In genomic region chr11:114218732-114219506, GRCm38 (mm10) we compare ENCODE assay signal across 17 mouse cellular contexts.
DNase-seq lines count a peak whose midpoint lies in the region; ATAC-seq and TF ChIP-seq lines count a peak whose summit lies in the region.
"Had no signal": no experiment of that assay in that cellular context is flagged by ENCODE, and none has a peak within 500 bp of the region (broad histone marks: within the 10 kb centered on the region; RNA-seq: fewer than 3 reads in every experiment).

No protein-coding gene starts in this region.

- H3K27me3 ChIP-seq in lung, embryonic 14.5 days (ENCODE audit: insufficient read depth, low read length): peaks cover 17% of the 10 kb centered on the region
- no peaks in the 10 kb centered on the region for H3K27me3 ChIP-seq in heart, embryonic 16.5 days (ENCODE audit: control insufficient read depth, insufficient read depth, low read length)
- H3K27me3 ChIP-seq in midbrain, postnatal 0 days (ENCODE audit: insufficient read depth, low read length): no peaks in the 10 kb centered on the region

- H3K9me3 ChIP-seq in lung, embryonic 14.5 days (ENCODE audit: low read depth, low read length): peaks cover 4% of the 10 kb centered on the region; the same call in 1 of the 2 replicates
- H3K9me3 ChIP-seq in heart, embryonic 16.5 days (replicated peaks; ENCODE audit: control insufficient read depth, low read length): 0 out of 2 replicates have a peak, but pooled peaks cover 2% of the 10 kb centered on the region
- H3K9me3 ChIP-seq in midbrain, postnatal 0 days (ENCODE audit: low read length): no peaks in the 10 kb centered on the region
- H3K9me3 ChIP-seq: kidney, embryonic 15.5 days; limb, embryonic 13.5 days had no signal

- H3K36me3 ChIP-seq in lung, embryonic 14.5 days (ENCODE audit: insufficient read depth): no peaks in the 10 kb centered on the region
- H3K36me3 ChIP-seq in heart, embryonic 16.5 days (ENCODE audit: control insufficient read depth, insufficient read depth): no peaks in the 10 kb centered on the region
- no peaks in the 10 kb centered on the region for H3K36me3 ChIP-seq in midbrain, postnatal 0 days (ENCODE audit: insufficient read depth, low read length)
- H3K36me3 ChIP-seq: forebrain, embryonic 10.5 days; kidney, embryonic 15.5 days; limb, embryonic 13.5 days had no signal

- no peak overlapping the region for H3K27ac ChIP-seq in gastrocnemius, adult 2 months
- no peak overlapping the region; the same call in 1 of the 2 replicates for H3K27ac ChIP-seq in lung, embryonic 14.5 days (ENCODE audit: low read depth)
- H3K27ac ChIP-seq in heart, embryonic 16.5 days (ENCODE audit: low read length): peak overlapping the region; percentile 62
- H3K27ac ChIP-seq in midbrain, postnatal 0 days (ENCODE audit: low read depth, low read length): no peak overlapping the region
- H3K27ac ChIP-seq: kidney, embryonic 15.5 days; limb, embryonic 13.5 days had no signal

- no peak for ATAC-seq in lung, embryonic 14.5 days (ENCODE audit: insufficient read depth)
- ATAC-seq in heart, embryonic 16.5 days (replicated peaks; ENCODE audit: extremely low read depth, insufficient read depth, low FRiP score): peak; percentile 64; the same call in 1 of the 2 replicates
- ATAC-seq in midbrain, postnatal 0 days (ENCODE audit: low FRiP score): no peak
- ATAC-seq: inflammation-experienced regulatory T-cells, adult 6 months; liver, postnatal 0 days had no signal

- peak; percentile 27 for DNase-seq in gastrocnemius, adult 2 months
- DNase-seq in gastrocnemius, postnatal 4 days (ENCODE audit: low spot score in 2 of 2): no peak
- peak; percentile 56 for DNase-seq in lung, embryonic 14.5 days
- no peak for DNase-seq in lung, postnatal 25 days (ENCODE audit: low spot score)
- DNase-seq in midbrain, postnatal 0 days (ENCODE audit: low spot score): peak; percentile 36
- DNase-seq in ovary, postnatal 14 days (ENCODE audit: low spot score): no peak
- no peak for DNase-seq in spleen, adult 12 weeks (ENCODE audit: low spot score)
- DNase-seq: adrenal gland, postnatal 25 days; B cell, adult 2 months; liver, postnatal 0 days; right cerebral cortex, adult 18-20 months; thymus, postnatal 4 days had no signal

- WGBS in lung, embryonic 14.5 days: 18% methylated on average over 9 of the region's 9 CpGs
- WGBS in heart, embryonic 16.5 days: 19% methylated on average over 9 of the region's 9 CpGs
- 26% methylated on average over 9 of the region's 9 CpGs for WGBS in midbrain, postnatal 0 days

- H3K4me3 ChIP-seq in gastrocnemius, adult 2 months: no peak overlapping the region
- no peak overlapping the region for H3K4me3 ChIP-seq in lung, embryonic 14.5 days (ENCODE audit: low read depth, low read length)
- H3K4me3 ChIP-seq in heart, embryonic 16.5 days (ENCODE audit: low read length): no peak overlapping the region
- no peak overlapping the region for H3K4me3 ChIP-seq in midbrain, postnatal 0 days (ENCODE audit: low read depth, low read length)
- H3K4me3 ChIP-seq: forebrain, embryonic 10.5 days; kidney, embryonic 15.5 days; limb, embryonic 13.5 days had no signal

- peaks cover 5% of the 10 kb centered on the region; the same call in 1 of the 2 replicates for H3K4me1 ChIP-seq in lung, embryonic 14.5 days (ENCODE audit: insufficient read depth)
- peaks cover 28% of the 10 kb centered on the region for H3K4me1 ChIP-seq in heart, embryonic 16.5 days (ENCODE audit: control insufficient read depth, insufficient read depth, low read length)
- H3K4me1 ChIP-seq in midbrain, postnatal 0 days (ENCODE audit: insufficient read depth, low read length): peaks cover 10% of the 10 kb centered on the region

- intact Hi-C loops in gastrocnemius, adult 2 months (cut with DNase I): no loop called here

- H3K4me2 ChIP-seq in lung, embryonic 14.5 days: no peak overlapping the region
- peak overlapping the region; percentile 19; the same call in 1 of the 2 replicates for H3K4me2 ChIP-seq in heart, embryonic 16.5 days (ENCODE audit: low read depth, low read length)
- H3K4me2 ChIP-seq in midbrain, postnatal 0 days (ENCODE audit: low read depth, low read length, poor library complexity, severe bottlenecking): no peak overlapping the region
- H3K4me2 ChIP-seq: kidney, embryonic 15.5 days; limb, embryonic 13.5 days had no signal

- H3K9ac ChIP-seq in lung, embryonic 14.5 days: no peak overlapping the region
- peak overlapping the region; percentile 46; the same call in 1 of the 2 replicates for H3K9ac ChIP-seq in heart, embryonic 16.5 days (ENCODE audit: low read length)
- no peak overlapping the region for H3K9ac ChIP-seq in midbrain, postnatal 0 days (replicated peaks; ENCODE audit: low read length, poor library complexity, severe bottlenecking)
- H3K9ac ChIP-seq: kidney, embryonic 15.5 days; limb, embryonic 13.5 days; liver, postnatal 0 days had no signal

- no peak for TF ChIP-seq CTCF in gastrocnemius, adult 2 months (IDR thresholded peaks at IDR 0.05)
- no peak for TF ChIP-seq CTCF in lung, embryonic 14.5 days (IDR thresholded peaks at IDR 0.05; ENCODE audit: low read depth)
- TF ChIP-seq CTCF in midbrain, postnatal 0 days (IDR thresholded peaks at IDR 0.05): no peak

Comparison
In these comparisons a context has a peak if more than half of its experiments do, and no peak if none do; other contexts are left out.
1. DNase-seq: peak in gastrocnemius, adult 2 months (single experiment), lung, embryonic 14.5 days (single experiment) and midbrain, postnatal 0 days (single experiment); none in gastrocnemius, postnatal 4 days (0 of 2), lung, postnatal 25 days (single experiment), ovary, postnatal 14 days (single experiment) and spleen, adult 12 weeks (single experiment).